Mouse (Mus musculus) embryonic facial prominence, embryonic 13.5 days (tissue): ENCODE measurements around the gene Hmox1. TPM values are rescaled to one million over a fixed set of nuclear protein-coding genes. Genes with fewer than 3 reads are reported as not detected.
A peak's percentile ranks its signal among the peaks of the same experiment; 100 is the strongest.

Experiments
- ATAC-seq: fragments of 200-750 bp; cut with Nextera tagmentation; 2 replicates; pipeline ENCODE4 v1.8.0; 2017; ENCODE audit warnings: low read depth; ENCODE audit not compliant: insufficient number of reproducible peaks, insufficient read depth, low FRiP score, low TSS enrichment
- H3K27ac ChIP-seq: fragments of 300-500 bp; sonication (generic); 2 replicates; pipeline ENCODE4 v1.5.1; 2015; ENCODE audit warnings: moderate library complexity, mild to moderate bottlenecking, inconsistent platforms
- H3K27me3 ChIP-seq: fragments of 300-500 bp; sonication (generic); 2 replicates; pipeline ENCODE4 v1.6.1; 2015; ENCODE audit warnings: mild to moderate bottlenecking, inconsistent platforms
- H3K36me3 ChIP-seq: fragments of 300-500 bp; sonication (generic); 2 replicates; pipeline ENCODE4 v1.6.1; 2015; ENCODE audit warnings: mild to moderate bottlenecking, inconsistent platforms
- H3K4me1 ChIP-seq: fragments of 300-500 bp; sonication (generic); 2 replicates; pipeline ENCODE4 v1.6.1; 2015; ENCODE audit warnings: inconsistent platforms
- H3K4me2 ChIP-seq: fragments of 300-500 bp; sonication (generic); 2 replicates; pipeline ENCODE4 v1.6.1; 2015; ENCODE audit warnings: moderate library complexity, mild to moderate bottlenecking, inconsistent platforms
- H3K4me3 ChIP-seq: fragments of 300-500 bp; sonication (generic); 2 replicates; pipeline ENCODE4 v1.5.1; 2015; ENCODE audit warnings: mild to moderate bottlenecking, inconsistent platforms
- H3K9ac ChIP-seq: fragments of 300-500 bp; sonication (generic); 2 replicates; pipeline ENCODE4 v1.6.1; 2015; ENCODE audit warnings: mild to moderate bottlenecking, inconsistent platforms
- H3K9me3 ChIP-seq: fragments of 300-500 bp; sonication (generic); 2 replicates; pipeline ENCODE4 v1.6.1; 2016; ENCODE audit warnings: inconsistent platforms
- WGBS: fragments of 180-500 bp; shearing (Covaris S2); methylation state at CpG from one replicate; pipeline ENCODE4 v1.1.7; 2015; ENCODE audit warnings: mixed read lengths; 5-methylcytosine and 5-hydroxymethylcytosine counted together
- polyA plus RNA-seq: library from polyadenylated mRNA; unstranded; fragments of >200 nt; fragmentation: Nextera tagmentation; extraction: Ambion mirVana; gene quantifications from 2 replicates; pipeline ENCODE4 v1.2.1, GENCODE M21; 2015

Gene Hmox1
- polyA plus RNA-seq, 1 experiment from 2014 or later = 24.0 TPM

DNA sequence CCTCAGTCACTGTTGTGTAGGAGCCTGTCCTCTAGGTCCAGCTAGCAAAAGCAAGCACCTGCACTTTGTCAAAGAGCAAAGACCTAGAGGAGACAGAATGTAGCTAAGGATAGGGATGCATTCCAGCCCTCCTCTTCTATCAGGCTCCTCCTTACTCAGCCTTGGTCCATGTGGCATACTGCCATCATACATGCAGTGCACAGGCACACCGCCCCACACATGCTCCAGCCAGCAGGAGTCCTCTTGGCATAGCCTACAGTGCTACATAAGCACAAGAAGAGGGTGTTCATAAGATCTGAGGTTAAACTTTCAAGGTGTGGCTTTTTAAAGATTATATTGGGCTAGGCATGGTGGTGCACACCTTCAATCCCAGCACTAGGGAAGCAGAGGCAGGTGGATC, 18.5 kb upstream of the Hmox1 start:
- H3K27me3 ChIP-seq = no peaks in the 10 kb centered on the region
- H3K9ac ChIP-seq = no peak overlapping the region
- no peak overlapping the region for H3K4me3 ChIP-seq
- H3K4me2 ChIP-seq = no peak overlapping the region
- H3K27ac ChIP-seq = no peak overlapping the region
- no peaks in the 10 kb centered on the region for H3K9me3 ChIP-seq
- H3K4me1 ChIP-seq = peaks cover 3% of the 10 kb centered on the region
- ATAC-seq = no peak
- no peaks in the 10 kb centered on the region for H3K36me3 ChIP-seq
- 80% methylated on average over 1 of the region's 1 CpGs for WGBS

DNA sequence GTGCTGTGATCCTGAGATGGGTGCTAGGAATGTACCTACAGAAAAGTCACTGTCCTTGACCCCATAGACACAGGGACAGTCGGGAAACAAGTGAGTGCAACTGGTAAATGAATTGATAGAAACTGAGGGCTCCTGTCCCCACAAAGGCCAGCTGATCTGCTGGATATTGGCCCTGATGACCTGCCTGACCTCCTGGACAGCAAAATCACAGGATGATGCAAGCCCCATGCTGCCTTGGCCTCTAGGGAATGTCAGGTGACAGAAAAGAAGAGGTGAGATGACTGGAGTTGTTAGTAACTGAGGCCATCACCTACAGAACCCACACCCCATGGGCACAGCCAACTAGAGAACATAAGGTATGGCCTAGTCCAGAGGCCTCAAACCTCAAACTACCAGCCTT, 15.2 kb upstream of the Hmox1 start:
- no peak for ATAC-seq
- Histone ChIP-seq H3K36me3 (no peaks in the 10 kb centered on the region), H3K27me3 (no peaks in the 10 kb centered on the region), H3K4me2 (no peak overlapping the region), H3K9ac (no peak overlapping the region), H3K4me3 (no peak overlapping the region), H3K4me1 (peaks cover under 1% of the 10 kb centered on the region), H3K27ac (no peak overlapping the region), H3K9me3 (no peaks in the 10 kb centered on the region)
- WGBS = 88% methylated on average over 1 of the region's 1 CpGs

DNA sequence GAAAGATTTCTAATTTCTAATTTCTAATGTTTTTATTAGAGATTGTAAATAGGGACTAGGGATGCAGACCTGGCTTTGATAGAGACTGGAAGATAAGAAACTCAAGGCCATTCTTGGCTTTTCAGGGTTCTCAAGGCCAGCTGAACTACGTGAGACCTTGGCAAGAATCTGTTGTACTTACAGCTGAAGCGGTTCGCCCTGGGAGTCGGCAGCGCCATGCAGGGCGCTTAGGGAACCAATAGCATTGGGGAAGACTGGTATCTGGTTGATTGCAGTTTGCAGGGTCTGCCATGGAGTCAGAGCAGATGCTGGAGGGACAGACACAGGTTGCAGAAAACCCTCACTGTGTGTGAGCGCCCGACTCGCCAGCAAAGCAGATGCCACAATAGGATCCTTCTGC, 14.6 kb upstream of the Hmox1 start:
- Histone ChIP-seq H3K4me2 (no peak overlapping the region), H3K4me1 (peaks cover 4% of the 10 kb centered on the region), H3K9me3 (no peaks in the 10 kb centered on the region), H3K9ac (no peak overlapping the region), H3K36me3 (no peaks in the 10 kb centered on the region), H3K27me3 (no peaks in the 10 kb centered on the region), H3K27ac (no peak overlapping the region), H3K4me3 (no peak overlapping the region)
- no peak for ATAC-seq
- WGBS = 93% methylated on average over 9 of the region's 9 CpGs

DNA sequence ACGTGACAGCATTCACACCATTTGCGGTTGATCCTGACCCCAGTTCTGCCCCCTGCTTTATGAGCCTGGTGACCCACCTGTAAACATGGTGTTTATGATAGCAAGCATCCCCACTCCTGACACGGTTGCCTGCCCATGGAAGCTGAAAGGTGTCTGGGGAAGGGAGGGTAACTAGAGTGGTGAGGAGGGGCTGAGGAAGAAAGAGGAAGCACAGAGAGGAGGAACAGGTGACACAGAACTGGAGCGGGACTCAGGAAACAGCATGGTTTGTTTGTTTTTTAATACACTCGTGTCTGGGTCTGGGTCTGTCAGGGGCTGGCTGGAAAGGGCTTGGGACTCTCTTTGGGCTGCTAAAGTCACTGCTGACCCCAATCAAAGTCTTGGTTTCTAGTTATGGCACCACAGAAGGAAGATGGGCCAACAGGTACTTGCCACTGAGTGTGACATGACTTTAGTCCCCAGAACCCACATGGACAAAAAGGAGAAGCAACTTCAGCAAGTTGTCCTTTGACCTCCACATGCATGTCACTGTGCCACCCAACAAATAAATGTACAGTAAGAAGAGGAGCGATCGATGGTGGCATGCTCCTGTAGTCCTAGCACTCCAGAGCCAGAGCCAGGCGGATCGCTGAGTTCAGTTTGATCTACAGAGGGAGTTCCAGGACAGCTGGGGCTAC, 11.9 kb upstream of the Hmox1 start:
- Histone ChIP-seq H3K9me3 (no peaks in the 10 kb centered on the region), H3K4me2 (no peak overlapping the region), H3K27ac (no peak overlapping the region), H3K4me1 (peaks cover 4% of the 10 kb centered on the region), H3K4me3 (no peak overlapping the region), H3K9ac (no peak overlapping the region), H3K36me3 (no peaks in the 10 kb centered on the region), H3K27me3 (no peaks in the 10 kb centered on the region)
- WGBS = 82% methylated on average over 9 of the region's 9 CpGs
- ATAC-seq = no peak

DNA sequence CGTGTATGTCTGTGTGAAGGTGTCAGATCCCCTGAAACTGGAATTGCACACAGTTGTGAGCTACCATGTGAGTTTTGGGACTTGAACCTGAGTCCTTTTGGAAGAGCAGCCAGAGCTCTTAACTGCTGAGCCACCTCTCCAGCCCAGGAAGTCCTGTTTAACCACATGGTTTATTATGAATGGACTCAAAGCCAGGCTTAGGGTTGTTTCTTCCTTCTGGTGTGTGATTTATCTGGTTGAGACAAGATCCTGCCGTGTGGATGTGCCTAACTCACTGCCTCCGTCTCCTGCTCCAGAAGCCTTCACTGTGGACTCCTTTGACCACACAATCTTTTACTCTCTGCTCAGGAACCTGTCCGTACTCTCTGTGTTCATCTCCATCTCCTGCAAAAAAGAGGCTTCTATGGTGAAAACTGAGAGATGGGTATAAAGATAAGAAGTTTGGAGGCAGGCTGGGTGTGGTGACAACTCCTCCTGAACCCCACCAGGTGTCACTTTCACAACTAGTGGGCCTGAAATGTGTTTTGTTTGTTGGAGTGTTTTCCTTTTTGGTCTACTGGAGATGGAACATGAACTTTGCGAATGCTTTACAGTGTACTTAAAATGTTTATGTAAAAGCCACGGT, 11.1 kb upstream of the Hmox1 start:
- no peak overlapping the region for H3K9ac ChIP-seq
- no peaks in the 10 kb centered on the region for H3K27me3 ChIP-seq
- 81% methylated on average over 6 of the region's 6 CpGs for WGBS
- no peak for ATAC-seq
- H3K27ac ChIP-seq = no peak overlapping the region
- H3K9me3 ChIP-seq = no peaks in the 10 kb centered on the region
- no peak overlapping the region for H3K4me2 ChIP-seq
- no peaks in the 10 kb centered on the region for H3K36me3 ChIP-seq
- no peak overlapping the region for H3K4me3 ChIP-seq
- peaks cover 4% of the 10 kb centered on the region for H3K4me1 ChIP-seq

DNA sequence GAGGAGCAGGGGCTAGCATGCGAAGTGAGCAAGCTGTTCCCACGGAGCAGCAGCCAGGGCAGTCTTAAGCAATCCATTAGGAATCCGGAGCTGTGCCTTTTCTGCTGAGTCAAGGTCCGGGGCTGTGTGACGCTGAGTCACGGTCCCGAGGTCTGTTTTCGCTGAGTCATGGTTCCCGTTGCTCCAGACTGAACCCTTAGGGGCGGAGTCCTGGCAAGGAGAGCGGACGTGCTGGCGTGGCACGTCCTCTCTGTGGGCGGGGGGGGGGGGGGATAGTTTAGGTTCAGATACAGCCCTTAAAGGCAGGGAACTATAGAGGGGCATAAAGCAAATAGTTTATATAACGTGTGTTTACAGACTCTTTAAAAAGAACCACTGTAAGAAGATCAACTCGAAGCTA, 9.6 kb upstream of the Hmox1 start:
- peak; percentile 94 for ATAC-seq
- Histone ChIP-seq H3K4me3 (peak overlapping the region; percentile 31), H3K4me2 (peak overlapping the region; percentile 57), H3K27me3 (no peaks in the 10 kb centered on the region), H3K4me1 (peaks cover 5% of the 10 kb centered on the region), H3K9ac (no peak overlapping the region), H3K9me3 (no peaks in the 10 kb centered on the region), H3K36me3 (no peaks in the 10 kb centered on the region), H3K27ac (no peak overlapping the region)
- 3% methylated on average over 17 of the region's 17 CpGs for WGBS

DNA sequence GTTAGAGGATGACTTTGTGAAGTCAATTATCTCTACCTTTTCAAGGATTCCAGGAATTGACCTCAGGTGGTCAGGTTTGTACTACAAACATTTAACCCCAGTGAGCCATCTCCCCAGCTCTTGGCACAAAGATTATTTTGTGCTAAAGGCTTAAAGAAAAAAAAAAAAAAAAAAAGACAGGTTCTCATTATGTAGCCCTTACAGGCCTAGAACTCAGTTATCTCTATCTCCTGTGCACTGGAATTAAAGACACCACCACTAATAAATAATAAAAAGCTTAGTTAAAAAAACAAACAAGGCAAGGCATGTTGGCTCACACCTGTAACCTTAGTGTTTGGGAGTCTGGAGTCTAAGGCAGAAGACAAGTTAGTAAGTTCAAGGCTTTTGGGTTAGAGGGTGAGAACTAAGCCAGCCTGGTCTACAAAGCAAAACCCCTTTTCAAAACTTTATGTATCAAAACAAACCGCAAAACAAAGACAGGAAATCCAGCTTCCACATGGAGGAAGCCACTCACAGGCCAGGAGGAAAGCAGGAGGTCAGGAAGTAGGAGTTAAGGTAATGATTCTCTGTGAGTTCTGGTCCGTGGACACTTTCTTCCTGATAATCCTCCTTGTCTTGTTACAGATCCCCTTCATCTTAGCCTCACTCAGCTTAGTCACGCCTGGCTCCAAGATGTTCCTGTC, 8.9 kb upstream of the Hmox1 start:
- Histone ChIP-seq H3K36me3 (no peaks in the 10 kb centered on the region), H3K27ac (no peak overlapping the region), H3K4me2 (peak overlapping the region; percentile 57; the same call in 1 of the 2 replicates), H3K9me3 (no peaks in the 10 kb centered on the region), H3K9ac (no peak overlapping the region), H3K27me3 (no peaks in the 10 kb centered on the region), H3K4me3 (no peak overlapping the region), H3K4me1 (peaks cover 12% of the 10 kb centered on the region)
- no peak for ATAC-seq
- 71% methylated on average over 3 of the region's 3 CpGs for WGBS

DNA sequence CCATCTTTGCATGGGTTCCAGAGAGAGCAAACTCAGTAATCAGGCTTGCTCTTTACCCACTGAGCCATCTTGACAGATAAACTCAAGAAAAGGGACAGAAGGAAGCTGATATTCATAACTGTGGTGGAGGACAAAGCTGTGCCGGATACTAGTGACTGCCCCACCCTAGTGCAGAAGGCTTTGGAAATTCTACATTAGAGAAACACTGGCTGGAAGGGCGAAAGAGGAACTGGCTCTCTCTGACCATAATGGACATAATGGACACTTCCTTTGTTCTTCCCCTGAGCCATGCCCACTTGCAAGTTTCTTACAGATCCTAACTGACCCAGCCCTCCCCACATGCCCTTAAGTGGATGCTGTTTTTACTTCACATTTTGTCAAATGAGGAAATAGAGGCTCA, 7.4 kb upstream of the Hmox1 start:
- no peaks in the 10 kb centered on the region for H3K9me3 ChIP-seq
- H3K27me3 ChIP-seq = no peaks in the 10 kb centered on the region
- H3K9ac ChIP-seq = no peak overlapping the region
- peaks cover 19% of the 10 kb centered on the region for H3K4me1 ChIP-seq
- no peak for ATAC-seq
- WGBS = 77% methylated on average over 2 of the region's 2 CpGs
- H3K27ac ChIP-seq = no peak overlapping the region
- no peak overlapping the region for H3K4me2 ChIP-seq
- H3K36me3 ChIP-seq = no peaks in the 10 kb centered on the region
- no peak overlapping the region for H3K4me3 ChIP-seq

DNA sequence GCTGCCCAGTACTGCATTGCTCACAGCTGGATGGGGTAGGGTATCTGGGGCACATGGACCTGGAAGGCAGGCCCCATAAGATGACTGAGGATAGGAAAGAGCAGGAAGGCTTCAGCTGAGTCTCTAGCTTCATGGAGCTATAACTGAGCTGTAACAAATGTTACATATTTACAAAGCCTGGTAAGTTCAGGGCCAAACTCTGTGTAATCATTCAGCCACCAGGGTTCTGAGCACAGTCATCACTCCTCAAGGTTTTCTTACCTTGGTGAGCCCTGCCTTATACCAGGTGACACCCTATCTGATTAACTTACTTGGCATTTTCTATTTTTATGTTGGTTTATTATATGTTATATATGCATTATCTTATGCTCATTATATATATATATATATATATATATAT, 6.3 kb upstream of the Hmox1 start:
- H3K9ac ChIP-seq = no peak overlapping the region
- no peak overlapping the region for H3K27ac ChIP-seq
- H3K4me2 ChIP-seq = no peak overlapping the region
- no peak overlapping the region for H3K4me3 ChIP-seq
- no peak for ATAC-seq
- H3K9me3 ChIP-seq = no peaks in the 10 kb centered on the region
- peaks cover 19% of the 10 kb centered on the region for H3K4me1 ChIP-seq
- H3K27me3 ChIP-seq = no peaks in the 10 kb centered on the region
- H3K36me3 ChIP-seq = no peaks in the 10 kb centered on the region

DNA sequence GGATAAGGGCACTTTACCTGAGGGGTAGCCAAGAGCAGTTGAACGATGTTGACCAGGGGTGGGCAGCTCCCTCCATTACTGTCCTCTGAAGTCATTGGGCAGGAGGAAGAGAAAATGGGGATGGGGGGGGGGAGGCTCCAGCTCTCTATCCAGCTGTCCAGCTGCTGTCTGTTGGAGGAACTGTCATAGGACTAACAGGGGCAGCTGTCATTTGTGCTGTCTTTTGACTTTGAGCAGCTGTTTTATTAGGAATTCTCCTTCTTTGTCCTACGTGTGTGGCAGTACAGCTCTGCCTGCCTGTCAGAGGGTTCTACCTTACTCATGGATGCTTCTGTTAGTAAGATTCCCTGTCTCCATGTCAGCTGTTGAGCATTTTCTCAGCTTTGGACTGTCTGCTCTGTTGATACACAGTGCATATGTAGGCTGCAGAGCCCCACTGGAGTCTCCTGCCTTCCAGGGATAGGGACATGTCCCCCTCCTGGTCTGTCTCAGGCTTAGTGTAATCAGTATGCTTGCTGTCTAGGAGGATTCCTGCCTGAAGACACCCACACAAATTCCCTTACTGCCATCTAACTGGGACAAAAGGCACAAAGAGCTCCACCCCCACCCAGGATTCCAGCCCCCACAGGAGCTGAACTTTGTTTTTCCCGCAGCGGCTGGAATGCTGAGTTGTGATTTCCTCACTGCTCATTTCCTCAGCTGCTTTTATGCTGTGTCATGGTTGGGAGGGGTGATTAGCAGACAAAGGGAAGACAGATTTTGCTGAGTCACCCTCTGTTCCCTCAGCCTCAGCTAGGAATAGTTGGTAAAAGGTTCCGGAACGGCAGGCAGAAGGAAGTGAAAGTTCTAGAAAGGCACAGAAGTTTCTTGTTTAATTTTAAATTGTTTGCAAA, 4.2 kb upstream of the Hmox1 start:
- Histone ChIP-seq H3K4me1 (peaks cover 20% of the 10 kb centered on the region), H3K9me3 (no peaks in the 10 kb centered on the region), H3K27me3 (no peaks in the 10 kb centered on the region), H3K27ac (peak overlapping the region; percentile 74), H3K4me2 (peak overlapping the region; percentile 52), H3K9ac (peak overlapping the region; percentile 67), H3K36me3 (no peaks in the 10 kb centered on the region), H3K4me3 (peak overlapping the region; percentile 21; the same call in 1 of the 2 replicates)
- 0 out of 2 replicates have a peak, but pooled peaks have one; percentile 20 for ATAC-seq
- WGBS = 16% methylated on average over 6 of the region's 6 CpGs

DNA sequence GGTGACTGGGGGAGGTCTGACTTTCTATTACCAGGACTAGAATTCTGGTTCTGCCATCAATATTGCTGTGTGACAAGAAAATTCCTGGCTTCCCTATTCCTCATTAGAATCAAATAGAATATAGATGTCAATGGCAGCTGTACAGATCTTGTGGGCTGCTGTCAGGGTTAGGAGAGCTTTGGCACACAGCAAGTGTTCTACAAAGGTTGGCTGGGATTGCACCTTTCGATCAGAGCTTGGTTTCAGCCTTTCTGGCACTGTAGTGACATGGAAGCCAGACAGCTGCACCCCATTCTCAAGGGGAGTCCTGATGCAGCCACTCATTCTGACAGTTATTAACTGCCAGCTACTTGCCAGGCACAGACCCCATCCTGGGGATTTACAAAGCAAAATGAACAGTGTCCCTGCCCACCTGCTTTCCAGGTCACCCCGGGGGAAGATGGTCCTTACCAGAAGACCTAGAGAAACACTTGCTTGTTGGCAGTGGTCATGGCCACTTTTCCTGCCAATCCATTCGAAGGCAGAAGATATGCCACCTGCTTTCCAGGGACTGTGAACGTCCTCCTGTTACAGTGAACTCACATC, 2.5 kb upstream of the Hmox1 start:
- no peak overlapping the region for H3K4me2 ChIP-seq
- no peak for ATAC-seq
- no peaks in the 10 kb centered on the region for H3K27me3 ChIP-seq
- no peaks in the 10 kb centered on the region for H3K36me3 ChIP-seq
- no peak overlapping the region for H3K27ac ChIP-seq
- 88% methylated on average over 4 of the region's 4 CpGs for WGBS
- no peak overlapping the region for H3K9ac ChIP-seq
- H3K9me3 ChIP-seq = no peaks in the 10 kb centered on the region
- H3K4me3 ChIP-seq = no peak overlapping the region
- H3K4me1 ChIP-seq = peaks cover 29% of the 10 kb centered on the region
